Mouse (Mus musculus): ENCODE measurements around the gene Exoc6b. TPM values are rescaled to one million over a fixed set of nuclear protein-coding genes. Genes with fewer than 3 reads are reported as not detected.

Gene Exoc6b
- polyA plus RNA-seq, 1 experiment from 2014 or later = 32.5 TPM

- Histone ChIP-seq H3K27ac (ENCODE audit: low read depth, low read length) (no peak overlapping the region), H3K27me3 (ENCODE audit: control insufficient read depth, insufficient read depth, low read length) (no peaks in the 10 kb centered on the region), H3K4me1 (ENCODE audit: control insufficient read depth, insufficient read depth, low read length) (no peaks in the 10 kb centered on the region), H3K9me3 (ENCODE audit: control insufficient read depth, low read length) (no peaks in the 10 kb centered on the region), H3K9ac (ENCODE audit: low read depth, low read length) (no peak overlapping the region), H3K4me2 (replicated peaks; ENCODE audit: low read depth, low read length) (no peak overlapping the region), H3K4me3 (ENCODE audit: low read length) (no peak overlapping the region), H3K36me3 (ENCODE audit: control insufficient read depth, insufficient read depth, low read length) (no peaks in the 10 kb centered on the region)
- ATAC-seq (ENCODE audit: low FRiP score, low TSS enrichment) = no peak
- 25% methylated on average over 2 of the region's 2 CpGs for WGBS
Observed at GRCm38 (mm10) chr6:85074996-85075395, 5.7 kb upstream of the Exoc6b start.

DNA sequence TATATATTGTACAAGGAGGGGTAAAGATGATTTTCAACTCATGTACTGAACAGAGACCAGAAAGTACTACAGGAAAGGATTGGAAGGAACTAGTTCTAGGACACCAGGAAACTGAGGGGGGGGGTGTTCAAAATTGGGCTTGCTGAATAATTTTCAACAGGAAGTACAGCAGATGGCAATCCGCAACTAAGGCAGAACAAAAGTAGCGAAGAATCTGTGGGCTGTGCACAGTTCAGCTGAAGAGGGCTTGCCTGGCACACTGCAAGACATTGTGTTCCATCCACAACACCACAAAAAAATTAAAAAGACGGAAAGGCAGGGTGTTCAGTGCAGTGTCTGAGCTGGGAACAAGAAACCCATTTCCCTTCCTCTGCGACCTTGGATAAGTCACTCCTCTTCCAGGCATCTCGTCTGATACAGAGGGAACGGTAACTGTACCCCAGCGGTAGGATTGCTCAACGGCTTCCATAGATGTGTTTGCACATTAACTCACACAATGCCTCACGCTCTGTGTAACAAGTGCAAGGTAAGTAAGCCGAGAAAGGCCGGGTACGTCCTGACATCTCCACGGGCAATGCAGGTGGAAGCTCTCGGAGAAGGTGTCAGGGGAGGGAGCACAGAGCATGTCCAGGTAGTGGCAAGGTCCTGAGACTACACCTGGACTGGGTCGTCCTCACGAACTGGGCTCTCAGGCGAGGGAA, 841 bp downstream of the Exoc6b start:
- H3K27me3 ChIP-seq (ENCODE audit: control insufficient read depth, insufficient read depth, low read length) = no peaks in the 10 kb centered on the region
- H3K9ac ChIP-seq (ENCODE audit: low read depth, low read length) = peak overlapping the region; percentile 84
- H3K4me1 ChIP-seq (ENCODE audit: control insufficient read depth, insufficient read depth, low read length) = peaks cover 11% of the 10 kb centered on the region
- no peak overlapping the region for H3K27ac ChIP-seq (ENCODE audit: low read depth, low read length)
- 4% methylated on average over 17 of the region's 17 CpGs for WGBS
- ATAC-seq (ENCODE audit: low FRiP score, low TSS enrichment) = peak; percentile 16
- H3K36me3 ChIP-seq (ENCODE audit: control insufficient read depth, insufficient read depth, low read length) = no peaks in the 10 kb centered on the region
- H3K9me3 ChIP-seq (ENCODE audit: control insufficient read depth, low read length) = no peaks in the 10 kb centered on the region
- H3K4me2 ChIP-seq (replicated peaks; ENCODE audit: low read depth, low read length) = peak overlapping the region; percentile 88
- peak overlapping the region; percentile 93 for H3K4me3 ChIP-seq (ENCODE audit: low read length)

GRCm38 (mm10) chr6:85057641-85058040, 11.7 kb downstream of the Exoc6b start:
- Histone ChIP-seq H3K9ac (ENCODE audit: low read depth, low read length) (no peak overlapping the region), H3K4me1 (ENCODE audit: control insufficient read depth, insufficient read depth, low read length) (no peaks in the 10 kb centered on the region), H3K27ac (ENCODE audit: low read depth, low read length) (no peak overlapping the region), H3K27me3 (ENCODE audit: control insufficient read depth, insufficient read depth, low read length) (no peaks in the 10 kb centered on the region), H3K36me3 (ENCODE audit: control insufficient read depth, insufficient read depth, low read length) (no peaks in the 10 kb centered on the region), H3K9me3 (ENCODE audit: control insufficient read depth, low read length) (no peaks in the 10 kb centered on the region), H3K4me3 (ENCODE audit: low read length) (no peak overlapping the region), H3K4me2 (replicated peaks; ENCODE audit: low read depth, low read length) (no peak overlapping the region)
- WGBS = 13% methylated on average over 1 of the region's 1 CpGs
- peak; percentile 16; the same call in 1 of the 2 replicates for ATAC-seq (ENCODE audit: low FRiP score, low TSS enrichment)

DNA sequence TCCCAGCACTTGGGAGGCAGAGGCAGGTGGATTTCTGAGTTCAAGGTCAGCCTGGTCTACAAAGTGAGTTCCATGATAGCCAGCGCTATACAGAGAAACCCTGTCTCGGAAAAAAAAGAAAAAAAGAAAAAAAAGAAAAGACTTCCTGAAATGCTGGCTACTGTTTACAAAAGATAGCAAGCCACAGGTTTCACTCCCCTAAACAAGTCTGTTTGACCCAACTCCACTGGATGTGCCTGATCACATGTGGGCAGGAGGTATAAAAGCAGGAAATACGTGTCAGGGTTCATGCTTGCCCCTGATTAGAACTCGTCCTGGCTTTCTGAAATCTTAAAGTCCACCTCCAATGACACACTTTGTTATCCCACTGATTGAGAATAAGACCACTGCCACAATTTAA, 18.2 kb downstream of the Exoc6b start:
- no peak overlapping the region for H3K4me3 ChIP-seq (ENCODE audit: low read length)
- no peak for ATAC-seq (ENCODE audit: low FRiP score, low TSS enrichment)
- no peak overlapping the region for H3K27ac ChIP-seq (ENCODE audit: low read depth, low read length)
- H3K9ac ChIP-seq (ENCODE audit: low read depth, low read length) = no peak overlapping the region
- H3K36me3 ChIP-seq (ENCODE audit: control insufficient read depth, insufficient read depth, low read length) = no peaks in the 10 kb centered on the region
- 78% methylated on average over 4 of the region's 4 CpGs for WGBS
- no peak overlapping the region for H3K4me2 ChIP-seq (replicated peaks; ENCODE audit: low read depth, low read length)
- H3K4me1 ChIP-seq (ENCODE audit: control insufficient read depth, insufficient read depth, low read length) = no peaks in the 10 kb centered on the region
- H3K9me3 ChIP-seq (ENCODE audit: control insufficient read depth, low read length) = no peaks in the 10 kb centered on the region
- no peaks in the 10 kb centered on the region for H3K27me3 ChIP-seq (ENCODE audit: control insufficient read depth, insufficient read depth, low read length)

DNA sequence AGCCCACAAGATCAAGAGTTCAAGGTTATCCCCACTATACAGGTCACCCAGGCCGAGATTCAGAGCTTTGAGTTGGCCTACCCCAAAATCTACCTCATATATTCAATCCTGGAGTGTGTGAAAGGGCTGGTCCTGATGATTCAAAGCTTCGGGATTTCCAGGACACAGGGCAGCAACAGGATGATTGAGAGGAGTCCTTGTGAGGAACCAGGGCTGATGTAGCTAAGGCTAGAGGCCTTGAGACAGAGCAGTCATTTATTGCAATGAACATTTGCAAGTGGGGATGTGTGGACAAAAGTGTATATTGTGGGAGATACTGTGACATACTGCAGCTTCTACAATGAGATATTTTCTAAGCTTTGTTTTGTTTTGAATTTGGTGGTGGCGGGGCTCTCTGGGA, 22.8 kb downstream of the Exoc6b start:
- Histone ChIP-seq H3K4me2 (replicated peaks; ENCODE audit: low read depth, low read length) (no peak overlapping the region), H3K27me3 (ENCODE audit: control insufficient read depth, insufficient read depth, low read length) (no peaks in the 10 kb centered on the region), H3K4me1 (ENCODE audit: control insufficient read depth, insufficient read depth, low read length) (no peaks in the 10 kb centered on the region), H3K9me3 (ENCODE audit: control insufficient read depth, low read length) (no peaks in the 10 kb centered on the region), H3K36me3 (ENCODE audit: control insufficient read depth, insufficient read depth, low read length) (no peaks in the 10 kb centered on the region), H3K9ac (ENCODE audit: low read depth, low read length) (no peak overlapping the region), H3K4me3 (ENCODE audit: low read length) (no peak overlapping the region), H3K27ac (ENCODE audit: low read depth, low read length) (no peak overlapping the region)
- ATAC-seq (ENCODE audit: low FRiP score, low TSS enrichment) = no peak
- WGBS = 89% methylated on average over 3 of the region's 3 CpGs

DNA sequence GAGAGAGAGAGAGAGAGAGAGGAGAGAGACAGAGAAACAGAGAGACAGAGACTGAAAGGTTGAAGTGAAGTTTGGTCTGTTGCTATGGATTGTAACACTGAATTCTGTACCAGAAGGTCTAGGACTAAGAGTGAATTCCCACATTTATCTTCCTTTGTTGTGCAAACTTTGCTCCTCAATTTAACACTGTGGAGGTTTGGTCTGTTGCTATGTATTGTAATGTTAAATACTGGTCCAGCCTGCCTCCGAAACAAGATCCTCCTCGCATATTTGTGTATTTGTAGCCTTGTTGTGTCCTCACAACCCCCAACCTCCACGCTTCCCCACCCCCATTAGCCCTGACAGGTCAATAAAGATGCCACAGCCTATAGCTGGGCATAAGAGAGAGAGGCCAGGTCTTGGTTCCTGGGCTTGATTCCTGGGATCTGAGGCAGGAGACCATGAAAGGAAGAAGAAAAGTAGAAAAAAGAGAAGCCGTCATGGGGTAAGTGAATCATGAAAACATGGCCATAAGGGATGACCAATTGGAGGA, 24.6 kb downstream of the Exoc6b start:
- WGBS = 60% methylated on average over 4 of the region's 4 CpGs
- ATAC-seq (ENCODE audit: low FRiP score, low TSS enrichment) = no peak
- Histone ChIP-seq H3K4me3 (ENCODE audit: low read length) (no peak overlapping the region), H3K9me3 (ENCODE audit: control insufficient read depth, low read length) (no peaks in the 10 kb centered on the region), H3K4me1 (ENCODE audit: control insufficient read depth, insufficient read depth, low read length) (no peaks in the 10 kb centered on the region), H3K27ac (ENCODE audit: low read depth, low read length) (no peak overlapping the region), H3K4me2 (replicated peaks; ENCODE audit: low read depth, low read length) (no peak overlapping the region), H3K9ac (ENCODE audit: low read depth, low read length) (no peak overlapping the region), H3K27me3 (ENCODE audit: control insufficient read depth, insufficient read depth, low read length) (no peaks in the 10 kb centered on the region), H3K36me3 (ENCODE audit: control insufficient read depth, insufficient read depth, low read length) (no peaks in the 10 kb centered on the region)

DNA sequence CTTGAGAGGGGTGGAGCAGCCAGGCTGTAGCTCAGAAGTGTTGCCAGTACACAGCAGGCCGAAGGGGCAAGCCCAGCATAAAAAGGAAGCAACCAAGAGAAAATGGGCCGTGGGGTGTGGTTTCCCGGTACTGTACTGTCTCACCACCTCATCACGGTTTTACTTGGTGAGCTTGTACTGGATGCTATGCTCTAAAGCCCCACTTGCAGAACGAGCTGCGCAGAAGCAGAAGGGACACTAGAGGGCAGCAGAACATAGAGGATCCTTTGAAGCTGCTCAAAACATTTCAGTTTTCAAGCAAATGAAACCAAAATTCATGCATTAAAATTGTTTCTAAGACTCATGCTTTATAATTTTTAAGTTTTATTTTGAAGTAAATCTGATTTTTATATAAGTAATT, 31.6 kb downstream of the Exoc6b start:
- no peak overlapping the region for H3K4me2 ChIP-seq (replicated peaks; ENCODE audit: low read depth, low read length)
- H3K4me1 ChIP-seq (ENCODE audit: control insufficient read depth, insufficient read depth, low read length) = no peaks in the 10 kb centered on the region
- 8% methylated on average over 6 of the region's 6 CpGs for WGBS
- H3K36me3 ChIP-seq (ENCODE audit: control insufficient read depth, insufficient read depth, low read length) = no peaks in the 10 kb centered on the region
- H3K27ac ChIP-seq (ENCODE audit: low read depth, low read length) = no peak overlapping the region
- no peak overlapping the region for H3K4me3 ChIP-seq (ENCODE audit: low read length)
- no peaks in the 10 kb centered on the region for H3K9me3 ChIP-seq (ENCODE audit: control insufficient read depth, low read length)
- H3K27me3 ChIP-seq (ENCODE audit: control insufficient read depth, insufficient read depth, low read length) = no peaks in the 10 kb centered on the region
- no peak overlapping the region for H3K9ac ChIP-seq (ENCODE audit: low read depth, low read length)
- no peak; the same call in 1 of the 2 replicates for ATAC-seq (ENCODE audit: low FRiP score, low TSS enrichment)

- ATAC-seq (ENCODE audit: low FRiP score, low TSS enrichment) = no peak
- Histone ChIP-seq H3K9ac (ENCODE audit: low read depth, low read length) (no peak overlapping the region), H3K9me3 (ENCODE audit: control insufficient read depth, low read length) (no peaks in the 10 kb centered on the region), H3K4me2 (replicated peaks; ENCODE audit: low read depth, low read length) (no peak overlapping the region), H3K36me3 (ENCODE audit: control insufficient read depth, insufficient read depth, low read length) (no peaks in the 10 kb centered on the region), H3K27me3 (ENCODE audit: control insufficient read depth, insufficient read depth, low read length) (no peaks in the 10 kb centered on the region), H3K4me1 (ENCODE audit: control insufficient read depth, insufficient read depth, low read length) (no peaks in the 10 kb centered on the region), H3K27ac (ENCODE audit: low read depth, low read length) (no peak overlapping the region), H3K4me3 (ENCODE audit: low read length) (no peak overlapping the region)
- 62% methylated on average over 1 of the region's 1 CpGs for WGBS
Observed at GRCm38 (mm10) chr6:85029671-85030070, 39.6 kb downstream of the Exoc6b start.

- no peaks in the 10 kb centered on the region for H3K9me3 ChIP-seq (ENCODE audit: control insufficient read depth, low read length)
Observed at GRCm38 (mm10) chr6:85024403-85024802, 44.9 kb downstream of the Exoc6b start.

More at GRCm38 (mm10) chr6:85024403-85024802, 44.9 kb downstream of the Exoc6b start:
- no peak for ATAC-seq (ENCODE audit: low FRiP score, low TSS enrichment)
- Histone ChIP-seq H3K4me3 (ENCODE audit: low read length) (no peak overlapping the region), H3K36me3 (ENCODE audit: control insufficient read depth, insufficient read depth, low read length) (no peaks in the 10 kb centered on the region), H3K4me1 (ENCODE audit: control insufficient read depth, insufficient read depth, low read length) (no peaks in the 10 kb centered on the region), H3K4me2 (replicated peaks; ENCODE audit: low read depth, low read length) (no peak overlapping the region), H3K9ac (ENCODE audit: low read depth, low read length) (no peak overlapping the region), H3K27me3 (ENCODE audit: control insufficient read depth, insufficient read depth, low read length) (no peaks in the 10 kb centered on the region), H3K27ac (ENCODE audit: low read depth, low read length) (no peak overlapping the region)

All from kidney, embryonic 14.5 days (tissue).